Mouse (Mus musculus): ENCODE measurements at regions not wholly inside any gene's neighbourhood (a gene's known extent, or its start where the extent isn't known, plus 50 kb on each side); places are given as distances from the start of the nearest gene placed in this dataset.

DNA sequence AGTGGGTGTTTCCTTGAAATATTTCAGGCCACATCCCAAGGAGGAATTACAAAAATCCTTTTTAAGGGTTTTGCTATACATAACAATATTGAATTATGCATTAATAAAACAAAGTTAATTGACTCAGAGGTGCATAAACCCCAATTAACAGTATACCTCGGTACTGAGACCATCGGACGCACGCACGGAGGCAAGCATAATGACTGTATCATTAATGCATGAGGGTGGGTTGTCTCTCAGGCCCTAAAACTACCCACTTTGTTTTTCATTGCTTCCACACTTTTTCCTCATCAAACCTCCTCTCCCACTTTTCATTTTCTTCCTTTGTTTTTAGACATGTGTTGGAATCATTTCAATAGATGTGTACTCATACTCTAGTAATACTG lies 339.6 kb downstream of the Btg1 start:
- TF ChIP-seq CTCF (IDR thresholded peaks at IDR 0.05), result no peak
- no peak for TF ChIP-seq EP300 (IDR thresholded peaks at IDR 0.05)
